Mouse (Mus musculus): ENCODE measurements at regions not wholly inside any gene's neighbourhood (a gene's known extent, or its start where the extent isn't known, plus 50 kb on each side); places are given as distances from the start of the nearest gene placed in this dataset.

- H3K4me3 ChIP-seq (ENCODE audit: low read length), result no peak overlapping the region
- 78% methylated on average over 10 of the region's 10 CpGs for WGBS
These were observed 85.3 kb upstream of the Gm37988 start for GRCm38 (mm10) chr1:4722333-4722931.

More at GRCm38 (mm10) chr1:4722333-4722931, 85.3 kb upstream of the Gm37988 start:
- no peaks in the 10 kb centered on the region for H3K4me1 ChIP-seq (ENCODE audit: control insufficient read depth, insufficient read depth, low read length)
- no peaks in the 10 kb centered on the region for H3K27me3 ChIP-seq (ENCODE audit: control insufficient read depth, insufficient read depth, low read length)
- ATAC-seq (replicated peaks; ENCODE audit: extremely low read depth, insufficient read depth, low FRiP score), result no peak
- H3K4me2 ChIP-seq (ENCODE audit: low read depth, low read length), result no peak overlapping the region
- H3K9ac ChIP-seq (ENCODE audit: low read length), result no peak overlapping the region
- H3K9me3 ChIP-seq (replicated peaks; ENCODE audit: control insufficient read depth, low read length), result no peaks in the 10 kb centered on the region
- no peak overlapping the region for H3K27ac ChIP-seq (ENCODE audit: low read length)
- no peaks in the 10 kb centered on the region for H3K36me3 ChIP-seq (ENCODE audit: control insufficient read depth, insufficient read depth)

Measured in heart, embryonic 16.5 days (tissue).